Mouse (Mus musculus): ENCODE measurements at regions not wholly inside any gene's neighbourhood (a gene's known extent, or its start where the extent isn't known, plus 50 kb on each side); places are given as distances from the start of the nearest gene placed in this dataset.
A peak's percentile ranks its signal among the peaks of the same experiment; 100 is the strongest.

- Histone ChIP-seq H3K27me3 (ENCODE audit: control insufficient read depth, insufficient read depth, low read length, poor library complexity, severe bottlenecking) (no peaks in the 10 kb centered on the region), H3K36me3 (ENCODE audit: control insufficient read depth, insufficient read depth, low read length, poor library complexity, severe bottlenecking) (no peaks in the 10 kb centered on the region)
- no peak for DNase-seq (ENCODE audit: low read depth, low spot score)
These were observed 92.9 kb downstream of the Zfp365 start for GRCm38 (mm10) chr10:67819534-67819933.

GRCm38 (mm10) chr10:67813901-67814300 is 98.6 kb downstream of the Zfp365 start:
- peak; percentile 22 for DNase-seq (ENCODE audit: low read depth, low spot score)
- no peaks in the 10 kb centered on the region for H3K36me3 ChIP-seq (ENCODE audit: control insufficient read depth, insufficient read depth, low read length, poor library complexity, severe bottlenecking)
- no peaks in the 10 kb centered on the region for H3K27me3 ChIP-seq (ENCODE audit: control insufficient read depth, insufficient read depth, low read length, poor library complexity, severe bottlenecking)

DNA sequence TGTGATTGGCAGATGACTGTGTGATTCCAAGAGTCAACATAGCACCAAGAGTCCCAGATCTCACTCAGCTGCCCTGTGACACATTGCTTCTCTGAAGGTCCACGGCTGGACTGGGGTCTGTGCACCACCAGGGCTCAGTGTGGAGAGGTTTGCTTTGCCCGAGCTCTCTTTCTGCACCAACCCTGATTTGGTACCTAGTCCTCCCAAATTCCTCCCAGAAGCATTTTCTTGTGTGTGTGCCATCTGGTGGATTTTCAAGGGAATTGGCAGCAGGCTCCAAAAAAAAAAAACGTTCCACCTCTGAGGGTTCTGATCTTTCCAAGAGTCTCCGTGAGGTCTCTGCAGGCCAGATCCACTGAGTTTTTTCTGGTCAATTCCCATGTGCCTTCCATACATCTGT is 107.3 kb downstream of the Zfp365 start:
- Histone ChIP-seq H3K27me3 (ENCODE audit: control insufficient read depth, insufficient read depth, low read length, poor library complexity, severe bottlenecking) (no peaks in the 10 kb centered on the region), H3K36me3 (ENCODE audit: control insufficient read depth, insufficient read depth, low read length, poor library complexity, severe bottlenecking) (no peaks in the 10 kb centered on the region)
- peak; percentile 17 for DNase-seq (ENCODE audit: low read depth, low spot score)

- DNase-seq (ENCODE audit: low read depth, low spot score): peak; percentile 8
- H3K27me3 ChIP-seq (ENCODE audit: control insufficient read depth, insufficient read depth, low read length, poor library complexity, severe bottlenecking): no peaks in the 10 kb centered on the region
- no peaks in the 10 kb centered on the region for H3K36me3 ChIP-seq (ENCODE audit: control insufficient read depth, insufficient read depth, low read length, poor library complexity, severe bottlenecking)
These were observed 107.8 kb downstream of the Zfp365 start for GRCm38 (mm10) chr10:67804637-67805036.

DNA sequence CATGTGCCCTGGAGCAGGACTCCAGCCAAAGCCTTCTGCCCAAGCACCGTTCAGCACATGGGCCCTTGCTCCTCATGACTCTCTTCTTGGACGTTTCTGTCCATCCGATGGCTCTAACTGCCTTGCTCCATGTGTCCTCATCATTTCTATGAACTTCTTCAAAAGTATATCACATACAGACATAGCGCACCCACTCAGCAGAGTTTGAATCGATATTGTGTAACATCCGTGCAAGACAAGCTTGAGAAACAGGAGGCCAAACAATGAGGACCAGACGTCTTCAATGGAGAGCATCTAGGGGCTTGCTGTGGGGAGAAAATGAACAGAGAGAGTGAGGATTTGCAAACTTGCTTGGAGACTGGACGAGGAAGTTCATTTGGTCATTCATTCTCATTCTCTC is 110.3 kb downstream of the Zfp365 start:
- Histone ChIP-seq H3K36me3 (ENCODE audit: control insufficient read depth, insufficient read depth, low read length, poor library complexity, severe bottlenecking) (no peaks in the 10 kb centered on the region), H3K27me3 (ENCODE audit: control insufficient read depth, insufficient read depth, low read length, poor library complexity, severe bottlenecking) (no peaks in the 10 kb centered on the region)
- no peak for DNase-seq (ENCODE audit: low read depth, low spot score)

- H3K27me3 ChIP-seq (ENCODE audit: control insufficient read depth, insufficient read depth, low read length, poor library complexity, severe bottlenecking): no peaks in the 10 kb centered on the region
- no peak for DNase-seq (ENCODE audit: low read depth, low spot score)
These were observed 110.8 kb downstream of the Zfp365 start for GRCm38 (mm10) chr10:67801619-67802018.

GRCm38 (mm10) chr10:67798991-67799390 is 113.5 kb downstream of the Zfp365 start:
- no peaks in the 10 kb centered on the region for H3K27me3 ChIP-seq (ENCODE audit: control insufficient read depth, insufficient read depth, low read length, poor library complexity, severe bottlenecking)
- no peaks in the 10 kb centered on the region for H3K36me3 ChIP-seq (ENCODE audit: control insufficient read depth, insufficient read depth, low read length, poor library complexity, severe bottlenecking)
- DNase-seq (ENCODE audit: low read depth, low spot score): no peak

More at GRCm38 (mm10) chr10:67801619-67802018, 110.8 kb downstream of the Zfp365 start:
- no peaks in the 10 kb centered on the region for H3K36me3 ChIP-seq (ENCODE audit: control insufficient read depth, insufficient read depth, low read length, poor library complexity, severe bottlenecking)

GRCm38 (mm10) chr10:67793206-67793605 is 119.3 kb downstream of the Zfp365 start:
- no peak for DNase-seq (ENCODE audit: low read depth, low spot score)
- no peaks in the 10 kb centered on the region for H3K27me3 ChIP-seq (ENCODE audit: control insufficient read depth, insufficient read depth, low read length, poor library complexity, severe bottlenecking)
- no peaks in the 10 kb centered on the region for H3K36me3 ChIP-seq (ENCODE audit: control insufficient read depth, insufficient read depth, low read length, poor library complexity, severe bottlenecking)

DNA sequence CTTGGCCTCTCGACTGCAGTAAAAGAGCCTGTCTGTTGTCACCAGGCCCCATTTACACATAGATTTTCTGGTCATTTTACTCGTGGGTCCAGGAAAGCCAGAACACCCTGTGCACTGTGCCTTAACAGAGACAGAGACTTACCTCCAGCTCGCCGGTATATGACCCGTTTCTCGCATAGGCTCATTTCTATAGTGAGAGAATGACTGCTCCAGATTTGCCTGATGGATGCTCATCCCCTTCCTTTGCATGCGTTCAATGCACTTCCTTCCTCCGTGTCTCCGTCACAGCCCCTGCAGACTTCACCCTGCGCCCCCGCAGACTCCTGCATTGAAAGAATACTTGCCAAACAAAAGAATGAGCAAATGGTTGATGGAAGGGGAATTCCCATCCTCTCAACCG is 122.8 kb downstream of the Zfp365 start:
- H3K27me3 ChIP-seq (ENCODE audit: control insufficient read depth, insufficient read depth, low read length, poor library complexity, severe bottlenecking): no peaks in the 10 kb centered on the region
- H3K36me3 ChIP-seq (ENCODE audit: control insufficient read depth, insufficient read depth, low read length, poor library complexity, severe bottlenecking): no peaks in the 10 kb centered on the region
- no peak for DNase-seq (ENCODE audit: low read depth, low spot score)

DNA sequence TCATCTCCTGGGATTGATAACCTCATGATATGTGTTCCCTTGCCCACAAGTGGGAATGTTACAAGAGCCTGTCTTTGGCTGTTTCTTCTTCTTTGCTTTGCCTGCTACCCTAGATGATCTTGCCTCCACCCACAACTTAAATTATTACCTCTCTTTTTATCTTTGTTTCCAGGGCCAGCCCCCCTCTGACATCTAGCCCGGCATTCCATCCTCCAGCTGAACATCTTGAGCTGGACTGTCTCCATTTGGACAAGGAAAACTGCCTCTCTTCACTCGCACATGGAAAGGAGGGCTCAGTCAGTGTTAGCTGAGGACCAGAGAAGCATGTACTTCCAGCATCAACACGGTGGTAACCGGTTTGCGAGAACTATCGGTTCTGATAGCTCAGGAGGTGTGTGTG is 124.3 kb downstream of the Zfp365 start:
- no peaks in the 10 kb centered on the region for H3K27me3 ChIP-seq (ENCODE audit: control insufficient read depth, insufficient read depth, low read length, poor library complexity, severe bottlenecking)
- no peaks in the 10 kb centered on the region for H3K36me3 ChIP-seq (ENCODE audit: control insufficient read depth, insufficient read depth, low read length, poor library complexity, severe bottlenecking)
- DNase-seq (ENCODE audit: low read depth, low spot score): no peak

DNA sequence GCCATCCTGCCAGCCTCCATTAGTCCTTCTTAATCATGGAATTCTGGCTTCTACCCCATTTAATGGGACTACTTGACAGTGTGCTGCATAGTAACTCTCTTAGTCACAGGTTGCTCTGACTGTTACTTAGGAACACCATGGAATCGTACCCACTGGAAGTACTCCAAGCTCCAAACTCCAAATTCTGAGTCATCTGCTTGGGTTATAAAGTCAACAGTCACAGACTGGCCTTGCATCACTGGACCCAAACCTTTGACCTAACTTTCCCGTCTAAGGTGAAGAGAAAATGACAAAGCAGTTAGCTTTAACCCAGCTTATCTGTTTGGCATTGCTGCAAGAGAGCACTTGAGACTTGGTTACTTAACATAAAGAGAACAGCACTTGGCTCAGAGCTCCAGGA is 126.9 kb downstream of the Zfp365 start:
- no peaks in the 10 kb centered on the region for H3K27me3 ChIP-seq (ENCODE audit: control insufficient read depth, insufficient read depth, low read length, poor library complexity, severe bottlenecking)
- DNase-seq (ENCODE audit: low read depth, low spot score): no peak
- H3K36me3 ChIP-seq (ENCODE audit: control insufficient read depth, insufficient read depth, low read length, poor library complexity, severe bottlenecking): no peaks in the 10 kb centered on the region

GRCm38 (mm10) chr10:67778341-67778740 is 134.1 kb downstream of the Zfp365 start:
- DNase-seq (ENCODE audit: low read depth, low spot score): no peak
- no peaks in the 10 kb centered on the region for H3K36me3 ChIP-seq (ENCODE audit: control insufficient read depth, insufficient read depth, low read length, poor library complexity, severe bottlenecking)
- no peaks in the 10 kb centered on the region for H3K27me3 ChIP-seq (ENCODE audit: control insufficient read depth, insufficient read depth, low read length, poor library complexity, severe bottlenecking)

GRCm38 (mm10) chr10:67777721-67778120 is 134.7 kb downstream of the Zfp365 start:
- Histone ChIP-seq H3K27me3 (ENCODE audit: control insufficient read depth, insufficient read depth, low read length, poor library complexity, severe bottlenecking) (no peaks in the 10 kb centered on the region), H3K36me3 (ENCODE audit: control insufficient read depth, insufficient read depth, low read length, poor library complexity, severe bottlenecking) (no peaks in the 10 kb centered on the region)
- no peak for DNase-seq (ENCODE audit: low read depth, low spot score)

DNA sequence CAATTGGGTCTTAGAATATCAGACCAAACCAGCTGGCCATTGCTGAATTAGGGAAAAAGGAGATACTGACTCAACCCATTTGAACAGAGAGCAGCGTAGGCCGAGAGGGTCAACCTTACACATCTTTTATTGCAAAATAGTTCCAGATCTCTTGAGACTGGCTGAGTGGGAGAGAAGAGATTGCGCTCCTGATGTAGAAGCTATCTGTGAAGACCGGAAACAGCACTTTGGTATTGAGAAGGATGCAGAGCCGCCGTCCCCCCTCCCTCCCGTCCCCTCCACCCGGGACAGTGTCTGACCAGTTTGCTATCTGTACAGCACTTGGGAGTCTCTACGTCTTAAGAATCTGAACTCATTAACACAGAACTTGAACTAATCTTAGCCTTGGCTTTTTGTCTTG is 135.6 kb downstream of the Zfp365 start:
- DNase-seq (ENCODE audit: low read depth, low spot score): no peak
- H3K27me3 ChIP-seq (ENCODE audit: control insufficient read depth, insufficient read depth, low read length, poor library complexity, severe bottlenecking): no peaks in the 10 kb centered on the region
- no peaks in the 10 kb centered on the region for H3K36me3 ChIP-seq (ENCODE audit: control insufficient read depth, insufficient read depth, low read length, poor library complexity, severe bottlenecking)

- H3K27me3 ChIP-seq (ENCODE audit: control insufficient read depth, insufficient read depth, low read length, poor library complexity, severe bottlenecking): no peaks in the 10 kb centered on the region
- no peak for DNase-seq (ENCODE audit: low read depth, low spot score)
- H3K36me3 ChIP-seq (ENCODE audit: control insufficient read depth, insufficient read depth, low read length, poor library complexity, severe bottlenecking): no peaks in the 10 kb centered on the region
These were observed 140.7 kb downstream of the Zfp365 start for GRCm38 (mm10) chr10:67771796-67772195.

DNA sequence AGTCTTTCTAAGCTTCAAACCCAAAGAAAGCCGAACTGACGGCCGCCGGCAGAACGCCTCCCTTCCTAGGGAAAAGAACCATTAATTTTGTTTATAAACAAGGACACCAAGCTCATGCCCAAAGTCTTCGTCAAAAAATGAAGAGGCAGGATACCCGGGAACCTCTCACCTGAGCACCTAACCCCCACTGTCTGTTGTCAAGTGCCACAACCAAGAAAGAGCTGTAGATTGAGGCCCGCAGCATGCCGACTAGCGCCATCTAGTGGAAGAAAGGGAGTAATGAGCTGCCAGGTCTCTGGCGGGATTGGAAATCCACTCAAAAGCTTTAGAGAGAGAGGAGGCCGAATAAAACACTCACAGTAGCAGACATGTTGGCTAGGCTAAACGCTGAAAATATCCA is 146.4 kb downstream of the Zfp365 start:
- Histone ChIP-seq H3K36me3 (ENCODE audit: control insufficient read depth, insufficient read depth, low read length, poor library complexity, severe bottlenecking) (no peaks in the 10 kb centered on the region), H3K27me3 (ENCODE audit: control insufficient read depth, insufficient read depth, low read length, poor library complexity, severe bottlenecking) (no peaks in the 10 kb centered on the region)
- DNase-seq (ENCODE audit: low read depth, low spot score): peak; percentile 82
